Mouse (Mus musculus) embryonic facial prominence, embryonic 14.5 days (tissue): Measurements from ENCODE around the gene Notch2. TPM values are rescaled to one million over a fixed set of nuclear protein-coding genes. Genes with fewer than 3 reads are reported as not detected.

ENCODE experiments used
- ATAC-seq: fragments of 200-750 bp; cut with Nextera tagmentation; 2 replicates; pipeline ENCODE4 v1.8.0; 2017; ENCODE audit warnings: low read depth, moderate number of reproducible peaks, moderate TSS enrichment
- DNase-seq: peaks from one replicate; pipeline ENCODE4 v3.0.0-alpha.2; 2015; ENCODE audit warnings: low spot score
- H3K27ac ChIP-seq: fragments of 300-500 bp; sonication (generic); replicated peaks from 2 replicates; pipeline ENCODE4 v1.5.1; 2014; ENCODE audit warnings: low read depth, mild to moderate bottlenecking, low read length, moderate library complexity
- H3K27me3 ChIP-seq: fragments of 300-500 bp; sonication (generic); replicated peaks from 2 replicates; pipeline ENCODE4 v1.6.1; 2014; ENCODE audit warnings: low read length; ENCODE audit not compliant: control insufficient read depth, insufficient read depth
- H3K36me3 ChIP-seq: fragments of 300-500 bp; sonication (generic); 2 replicates; pipeline ENCODE4 v1.6.1; 2014; ENCODE audit warnings: low read length, mixed read lengths; ENCODE audit not compliant: control insufficient read depth, insufficient read depth
- H3K4me1 ChIP-seq: fragments of 300-500 bp; sonication (generic); 2 replicates; pipeline ENCODE4 v1.6.1; 2014; ENCODE audit warnings: antibody characterized with exemption, low read length; ENCODE audit not compliant: control insufficient read depth, insufficient read depth
- H3K4me2 ChIP-seq: fragments of 300-500 bp; sonication (generic); 2 replicates; pipeline ENCODE4 v1.6.1; 2014; ENCODE audit warnings: low read depth, mild to moderate bottlenecking, low read length, moderate library complexity, mixed read lengths
- H3K4me3 ChIP-seq: fragments of 300-500 bp; sonication (generic); 2 replicates; pipeline ENCODE4 v1.5.1; 2014; ENCODE audit warnings: low read depth, mild to moderate bottlenecking, low read length
- H3K9ac ChIP-seq: fragments of 300-500 bp; sonication (generic); 2 replicates; pipeline ENCODE4 v1.6.1; 2014; ENCODE audit warnings: low read depth, mild to moderate bottlenecking, low read length, moderate library complexity, mixed read lengths
- H3K9me3 ChIP-seq: fragments of 300-500 bp; sonication (generic); 2 replicates; pipeline ENCODE4 v1.6.1; 2016; ENCODE audit warnings: low read length; ENCODE audit not compliant: control insufficient read depth
- WGBS: fragments of 180-500 bp; shearing (Covaris S2); extraction: QIAGEN DNeasy Blood & Tissue Kit; methylation state at CpG from one replicate; pipeline ENCODE4 v1.1.7; 2014; 5-methylcytosine and 5-hydroxymethylcytosine counted together
- polyA plus RNA-seq: library from polyadenylated mRNA; unstranded; fragments of >200 nt; fragmentation: Nextera tagmentation; extraction: Ambion mirVana; gene quantifications from 2 replicates; pipeline ENCODE4 v1.2.1, GENCODE M21; 2014

Notch2 gene
- polyA plus RNA-seq, 1 experiment from 2014 or later, result 35.6 TPM

- Histone ChIP-seq H3K27ac (no peak overlapping the region), H3K4me3 (no peak overlapping the region), H3K4me2 (no peak overlapping the region), H3K4me1 (no peaks in the 10 kb centered on the region), H3K9ac (no peak overlapping the region), H3K9me3 (no peaks in the 10 kb centered on the region), H3K36me3 (peaks cover 55% of the 10 kb centered on the region), H3K27me3 (no peaks in the 10 kb centered on the region)
- DNase-seq (no peak), ATAC-seq (no peak)
- 94% methylated on average over 11 of the region's 11 CpGs for WGBS
Observed at GRCm38 (mm10) chr3:98149881-98150280, 136.6 kb downstream of the Notch2 start.

- H3K4me3 ChIP-seq, result no peak overlapping the region
- H3K36me3 ChIP-seq, result peaks cover 44% of the 10 kb centered on the region
- 88% methylated on average over 10 of the region's 10 CpGs for WGBS
- no peak overlapping the region for H3K27ac ChIP-seq
- ATAC-seq, result no peak
- H3K9ac ChIP-seq, result no peak overlapping the region
- DNase-seq, result no peak
- H3K4me1 ChIP-seq, result no peaks in the 10 kb centered on the region
- no peaks in the 10 kb centered on the region for H3K27me3 ChIP-seq
- H3K9me3 ChIP-seq, result no peaks in the 10 kb centered on the region
- no peak overlapping the region for H3K4me2 ChIP-seq
Observed at GRCm38 (mm10) chr3:98151016-98151415, 137.7 kb downstream of the Notch2 start.

- Histone ChIP-seq H3K36me3 (peaks cover 20% of the 10 kb centered on the region), H3K9ac (no peak overlapping the region), H3K27ac (no peak overlapping the region), H3K9me3 (no peaks in the 10 kb centered on the region), H3K4me1 (no peaks in the 10 kb centered on the region), H3K27me3 (no peaks in the 10 kb centered on the region), H3K4me3 (no peak overlapping the region), H3K4me2 (no peak overlapping the region)
- ATAC-seq (no peak), DNase-seq (no peak)
Observed at GRCm38 (mm10) chr3:98153460-98153859, 140.1 kb downstream of the Notch2 start.

- WGBS, result 37% methylated on average over 4 of the region's 4 CpGs
- ATAC-seq, result 0 out of 2 replicates have a peak, but pooled peaks have one; percentile 24
- Histone ChIP-seq H3K4me3 (no peak overlapping the region), H3K27me3 (no peaks in the 10 kb centered on the region), H3K9me3 (no peaks in the 10 kb centered on the region), H3K36me3 (no peaks in the 10 kb centered on the region), H3K9ac (no peak overlapping the region), H3K4me2 (no peak overlapping the region), H3K27ac (no peak overlapping the region), H3K4me1 (no peaks in the 10 kb centered on the region)
- no peak for DNase-seq
Observed at GRCm38 (mm10) chr3:98156158-98156557, 142.8 kb downstream of the Notch2 start.

GRCm38 (mm10) chr3:98157073-98157472 is 143.7 kb downstream of the Notch2 start:
- Histone ChIP-seq H3K4me3 (no peak overlapping the region), H3K27me3 (no peaks in the 10 kb centered on the region), H3K27ac (no peak overlapping the region), H3K4me2 (no peak overlapping the region), H3K4me1 (no peaks in the 10 kb centered on the region), H3K9me3 (no peaks in the 10 kb centered on the region), H3K36me3 (no peaks in the 10 kb centered on the region), H3K9ac (no peak overlapping the region)
- DNase-seq (no peak), ATAC-seq (no peak)
- WGBS, result 65% methylated on average over 2 of the region's 2 CpGs

- WGBS, result 43% methylated on average over 2 of the region's 2 CpGs
Observed at GRCm38 (mm10) chr3:98157585-98157984, 144.3 kb downstream of the Notch2 start.

GRCm38 (mm10) chr3:98158646-98159045 is 145.3 kb downstream of the Notch2 start:
- Histone ChIP-seq H3K9ac (no peak overlapping the region), H3K4me2 (no peak overlapping the region), H3K9me3 (no peaks in the 10 kb centered on the region), H3K36me3 (no peaks in the 10 kb centered on the region), H3K27ac (no peak overlapping the region), H3K4me3 (no peak overlapping the region), H3K4me1 (no peaks in the 10 kb centered on the region), H3K27me3 (no peaks in the 10 kb centered on the region)
- no peak for DNase-seq
- WGBS, result 74% methylated on average over 4 of the region's 4 CpGs
- ATAC-seq, result no peak

More at GRCm38 (mm10) chr3:98157585-98157984, 144.3 kb downstream of the Notch2 start:
- ATAC-seq (no peak), DNase-seq (no peak)
- Histone ChIP-seq H3K4me1 (no peaks in the 10 kb centered on the region), H3K4me2 (no peak overlapping the region), H3K27ac (no peak overlapping the region), H3K36me3 (no peaks in the 10 kb centered on the region), H3K9ac (no peak overlapping the region), H3K9me3 (no peaks in the 10 kb centered on the region), H3K27me3 (no peaks in the 10 kb centered on the region), H3K4me3 (no peak overlapping the region)

- Histone ChIP-seq H3K4me1 (no peaks in the 10 kb centered on the region), H3K4me3 (no peak overlapping the region), H3K9ac (no peak overlapping the region), H3K27me3 (no peaks in the 10 kb centered on the region), H3K36me3 (no peaks in the 10 kb centered on the region), H3K27ac (no peak overlapping the region), H3K9me3 (no peaks in the 10 kb centered on the region), H3K4me2 (no peak overlapping the region)
- ATAC-seq (no peak), DNase-seq (peak; percentile 63)
- 26% methylated on average over 4 of the region's 4 CpGs for WGBS
Observed at GRCm38 (mm10) chr3:98159289-98159688, 146.0 kb downstream of the Notch2 start.

GRCm38 (mm10) chr3:98160330-98160729 is 147.0 kb downstream of the Notch2 start, which contains the start of gene Adam30:
Gene Adam30 (plus strand): TSS chr3:98160630.
- no peak within 1 kb of the TSS for H3K4me2 ChIP-seq
- H3K4me3 ChIP-seq, result no peak within 1 kb of the TSS
- ATAC-seq (no peak), DNase-seq (no peak)
- H3K9me3 ChIP-seq, result no peaks in the 10 kb centered on the region
- H3K27me3 ChIP-seq, result no peaks in the 10 kb centered on the region
- no peaks in the 10 kb centered on the region for H3K4me1 ChIP-seq
- 86% methylated on average over 17 of the region's 17 CpGs for WGBS
- no peak within 1 kb of the TSS for H3K9ac ChIP-seq
- H3K36me3 ChIP-seq, result no peaks in the 10 kb centered on the region
- H3K27ac ChIP-seq, result no peak within 1 kb of the TSS
